Mouse (Mus musculus): ENCODE data around the gene Pde9a. TPM values are rescaled to one million over a fixed set of nuclear protein-coding genes. Genes with fewer than 3 reads are reported as not detected.

The Pde9a gene
- polyA plus RNA-seq, 1 experiment from 2014 or later = 34.9 TPM

DNA sequence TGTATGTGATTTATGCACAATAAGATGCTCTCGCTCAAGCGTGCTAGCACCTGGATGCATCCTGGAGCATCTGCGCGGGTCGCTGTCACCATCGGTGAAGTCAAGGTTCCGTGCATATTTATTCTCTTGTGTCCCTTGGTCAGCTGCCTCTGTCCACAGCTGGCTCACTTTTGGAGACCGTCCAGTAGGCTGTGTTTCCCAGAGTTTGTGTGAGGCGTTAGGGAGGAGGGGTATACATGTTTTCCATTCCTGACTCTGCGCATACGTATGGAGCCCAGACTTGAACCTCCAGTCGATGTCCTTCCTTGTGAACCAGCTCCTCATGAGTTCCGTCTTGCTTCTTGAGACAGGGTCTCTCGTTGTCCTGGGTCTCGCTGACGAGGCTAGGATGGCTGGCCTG is 34.6 kb downstream of the Pde9a start:
- 0 out of 2 replicates have a peak, but pooled peaks cover 3% of the 10 kb centered on the region for H3K27me3 ChIP-seq
- peak overlapping the region; percentile 65 for H3K27ac ChIP-seq
- H3K9me3 ChIP-seq (replicated peaks) = no peaks in the 10 kb centered on the region
- H3K36me3 ChIP-seq = peaks cover 22% of the 10 kb centered on the region
- H3K4me1 ChIP-seq = peaks cover 39% of the 10 kb centered on the region
- H3K9ac ChIP-seq = no peak overlapping the region
- ATAC-seq (replicated peaks; ENCODE audit: low FRiP score) = no peak
- WGBS = 80% methylated on average over 16 of the region's 16 CpGs
- H3K4me2 ChIP-seq = no peak overlapping the region
- H3K4me3 ChIP-seq (replicated peaks) = no peak overlapping the region

- peaks cover 52% of the 10 kb centered on the region for H3K4me1 ChIP-seq
- peaks cover 7% of the 10 kb centered on the region for H3K36me3 ChIP-seq
- no peak overlapping the region for H3K27ac ChIP-seq
- H3K27me3 ChIP-seq = 0 out of 2 replicates have a peak, but pooled peaks cover 7% of the 10 kb centered on the region
- no peak for ATAC-seq (replicated peaks; ENCODE audit: low FRiP score)
- no peak overlapping the region for H3K9ac ChIP-seq
- H3K4me3 ChIP-seq (replicated peaks) = no peak overlapping the region
- 96% methylated on average over 1 of the region's 1 CpGs for WGBS
- H3K4me2 ChIP-seq = no peak overlapping the region
- H3K9me3 ChIP-seq (replicated peaks) = no peaks in the 10 kb centered on the region
These were observed 36.4 kb downstream of the Pde9a start for GRCm38 (mm10) chr17:31422381-31422780.

DNA sequence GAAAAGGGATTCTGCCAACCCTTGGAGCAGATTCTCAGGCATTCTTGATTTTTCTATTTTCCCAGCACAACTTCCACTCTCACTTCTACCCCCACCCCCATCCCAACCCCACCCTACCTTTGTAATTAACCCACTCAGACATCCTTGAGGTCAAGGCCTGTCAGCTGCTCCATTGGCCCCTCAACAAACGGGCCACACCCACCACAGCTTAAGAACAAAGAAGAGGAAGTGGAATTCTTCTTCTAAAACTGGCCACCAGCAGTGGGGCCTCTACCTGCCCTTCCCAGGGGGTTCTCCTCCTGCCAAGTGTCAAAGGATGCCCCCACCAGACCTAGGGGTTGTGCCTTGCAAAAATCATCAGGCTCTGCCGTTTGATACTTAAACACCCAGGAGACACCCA is 37.0 kb downstream of the Pde9a start:
- Histone ChIP-seq H3K27me3 (0 out of 2 replicates have a peak, but pooled peaks cover 7% of the 10 kb centered on the region), H3K9me3 (replicated peaks) (no peaks in the 10 kb centered on the region), H3K4me2 (no peak overlapping the region), H3K4me3 (replicated peaks) (no peak overlapping the region), H3K27ac (no peak overlapping the region), H3K4me1 (peaks cover 56% of the 10 kb centered on the region), H3K9ac (no peak overlapping the region), H3K36me3 (peaks cover 6% of the 10 kb centered on the region; the same call in 1 of the 2 replicates)
- 25% methylated on average over 2 of the region's 2 CpGs for WGBS
- no peak for ATAC-seq (replicated peaks; ENCODE audit: low FRiP score)

GRCm38 (mm10) chr17:31424358-31424757 is 38.3 kb downstream of the Pde9a start:
- peaks cover 51% of the 10 kb centered on the region for H3K4me1 ChIP-seq
- H3K9ac ChIP-seq = no peak overlapping the region
- 81% methylated on average over 4 of the region's 4 CpGs for WGBS
- no peak overlapping the region for H3K4me2 ChIP-seq
- H3K4me3 ChIP-seq (replicated peaks) = no peak overlapping the region
- peaks cover 5% of the 10 kb centered on the region; the same call in 1 of the 2 replicates for H3K9me3 ChIP-seq (replicated peaks)
- H3K27me3 ChIP-seq = 0 out of 2 replicates have a peak, but pooled peaks cover 7% of the 10 kb centered on the region
- no peak for ATAC-seq (replicated peaks; ENCODE audit: low FRiP score)
- peaks cover 9% of the 10 kb centered on the region for H3K36me3 ChIP-seq
- no peak overlapping the region for H3K27ac ChIP-seq

DNA sequence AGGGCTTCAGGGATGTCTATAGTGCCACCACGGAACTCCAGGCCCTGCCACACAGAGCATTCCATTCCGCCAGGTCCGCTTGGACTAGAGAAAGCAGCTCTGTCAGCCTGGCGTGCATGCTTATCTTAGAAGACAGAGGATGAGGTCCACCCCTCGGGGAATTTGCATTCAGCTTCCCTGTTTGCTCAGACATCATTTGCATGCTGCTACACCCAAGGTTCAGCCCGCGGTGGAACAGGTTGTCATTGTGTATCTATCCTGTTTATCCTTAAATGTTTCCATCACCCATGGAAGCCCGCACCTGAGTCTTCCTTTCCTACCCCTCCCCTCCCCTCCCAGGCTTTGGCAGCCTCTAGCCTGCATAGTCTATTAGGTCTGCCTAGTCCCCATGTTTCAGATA is 38.8 kb downstream of the Pde9a start:
- Histone ChIP-seq H3K4me2 (no peak overlapping the region), H3K36me3 (peaks cover 13% of the 10 kb centered on the region), H3K9me3 (replicated peaks) (peaks cover 8% of the 10 kb centered on the region; the same call in 1 of the 2 replicates), H3K27ac (no peak overlapping the region), H3K4me1 (peaks cover 47% of the 10 kb centered on the region), H3K27me3 (0 out of 2 replicates have a peak, but pooled peaks cover 7% of the 10 kb centered on the region), H3K4me3 (replicated peaks) (no peak overlapping the region), H3K9ac (no peak overlapping the region)
- 70% methylated on average over 8 of the region's 8 CpGs for WGBS
- ATAC-seq (replicated peaks; ENCODE audit: low FRiP score) = no peak

GRCm38 (mm10) chr17:31425827-31426698 is 40.1 kb downstream of the Pde9a start:
- no peak overlapping the region for H3K4me3 ChIP-seq (replicated peaks)
- no peak for ATAC-seq (replicated peaks; ENCODE audit: low FRiP score)
- H3K9ac ChIP-seq = no peak overlapping the region
- 64% methylated on average over 13 of the region's 13 CpGs for WGBS
- peaks cover 41% of the 10 kb centered on the region for H3K4me1 ChIP-seq
- H3K27me3 ChIP-seq = 0 out of 2 replicates have a peak, but pooled peaks cover 7% of the 10 kb centered on the region
- peaks cover 21% of the 10 kb centered on the region for H3K36me3 ChIP-seq
- H3K9me3 ChIP-seq (replicated peaks) = peaks cover 8% of the 10 kb centered on the region; the same call in 1 of the 2 replicates
- H3K27ac ChIP-seq = no peak overlapping the region
- H3K4me2 ChIP-seq = no peak overlapping the region

DNA sequence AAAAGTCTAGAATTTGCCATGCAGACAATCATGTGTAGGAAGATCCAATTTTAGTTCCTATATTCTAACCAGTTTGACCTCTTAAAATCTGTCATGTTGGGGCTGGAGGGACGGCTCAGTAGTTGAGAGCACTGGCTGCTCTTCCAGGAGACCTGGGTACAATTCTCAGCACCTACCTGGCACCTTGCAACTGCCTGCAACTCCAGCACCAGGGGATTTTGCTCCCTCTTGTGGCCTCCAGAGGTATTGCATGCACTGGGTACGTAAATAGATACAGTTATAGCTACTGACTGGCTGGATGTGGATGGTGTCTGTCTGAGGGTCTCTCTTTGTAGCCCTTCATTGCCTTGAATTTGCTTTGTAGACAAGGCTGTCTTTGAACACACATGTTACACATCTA is 43.4 kb downstream of the Pde9a start:
- WGBS = 90% methylated on average over 2 of the region's 2 CpGs
- H3K4me2 ChIP-seq = no peak overlapping the region
- peaks cover 61% of the 10 kb centered on the region for H3K4me1 ChIP-seq
- peaks cover 8% of the 10 kb centered on the region; the same call in 1 of the 2 replicates for H3K9me3 ChIP-seq (replicated peaks)
- no peak overlapping the region for H3K9ac ChIP-seq
- ATAC-seq (replicated peaks; ENCODE audit: low FRiP score) = no peak
- H3K4me3 ChIP-seq (replicated peaks) = no peak overlapping the region
- peaks cover 15% of the 10 kb centered on the region for H3K36me3 ChIP-seq
- H3K27ac ChIP-seq = no peak overlapping the region
- 0 out of 2 replicates have a peak, but pooled peaks cover 4% of the 10 kb centered on the region for H3K27me3 ChIP-seq

DNA sequence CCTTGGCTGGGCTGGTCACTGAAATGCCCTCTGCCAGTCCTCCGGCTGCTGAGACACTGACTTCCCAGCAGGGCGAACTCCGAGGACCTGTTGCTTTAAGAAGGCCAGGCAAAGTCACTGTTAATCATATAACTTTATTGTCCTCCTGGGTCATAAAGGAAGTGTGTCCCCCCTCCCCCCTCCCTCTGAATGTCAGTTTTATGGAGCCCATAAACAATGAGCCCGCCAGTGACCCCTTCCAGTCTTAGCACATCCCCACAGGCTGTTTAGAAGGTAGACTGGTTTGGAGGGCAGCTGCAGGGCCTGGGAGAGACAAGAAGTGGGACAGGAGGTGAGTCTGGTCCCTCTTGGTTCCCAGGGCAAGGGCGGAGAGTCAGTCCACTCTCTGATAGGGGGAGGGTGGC is 46.9 kb downstream of the Pde9a start:
- WGBS = 6% methylated on average over 5 of the region's 5 CpGs
- ATAC-seq (replicated peaks; ENCODE audit: low FRiP score) = peak; percentile 63
- Histone ChIP-seq H3K4me3 (replicated peaks) (peak overlapping the region; percentile 33), H3K9ac (0 out of 2 replicates have a peak overlapping the region, but pooled peaks have one; percentile 18), H3K4me2 (peak overlapping the region; percentile 60), H3K27ac (peak overlapping the region; percentile 89), H3K36me3 (peaks cover 15% of the 10 kb centered on the region), H3K4me1 (peaks cover 59% of the 10 kb centered on the region), H3K9me3 (replicated peaks) (peaks cover 8% of the 10 kb centered on the region; the same call in 1 of the 2 replicates), H3K27me3 (no peaks in the 10 kb centered on the region)

- H3K4me3 ChIP-seq (replicated peaks) = peak overlapping the region; percentile 33
- H3K9me3 ChIP-seq (replicated peaks) = peaks cover 8% of the 10 kb centered on the region; the same call in 1 of the 2 replicates
- H3K27ac ChIP-seq = peak overlapping the region; percentile 89
- no peak for ATAC-seq (replicated peaks; ENCODE audit: low FRiP score)
- peak overlapping the region; percentile 18; the same call in 1 of the 2 replicates for H3K9ac ChIP-seq
- 12% methylated on average over 13 of the region's 13 CpGs for WGBS
- no peaks in the 10 kb centered on the region for H3K27me3 ChIP-seq
- H3K4me2 ChIP-seq = peak overlapping the region; percentile 60
- H3K4me1 ChIP-seq = peaks cover 55% of the 10 kb centered on the region
- H3K36me3 ChIP-seq = peaks cover 15% of the 10 kb centered on the region
These were observed 47.5 kb downstream of the Pde9a start for GRCm38 (mm10) chr17:31433401-31433928.

GRCm38 (mm10) chr17:31433978-31434797 is 48.2 kb downstream of the Pde9a start:
- ATAC-seq (replicated peaks; ENCODE audit: low FRiP score) = peak; percentile 72
- Histone ChIP-seq H3K9ac (peak overlapping the region; percentile 18; the same call in 1 of the 2 replicates), H3K4me3 (replicated peaks) (peak overlapping the region; percentile 33)

DNA sequence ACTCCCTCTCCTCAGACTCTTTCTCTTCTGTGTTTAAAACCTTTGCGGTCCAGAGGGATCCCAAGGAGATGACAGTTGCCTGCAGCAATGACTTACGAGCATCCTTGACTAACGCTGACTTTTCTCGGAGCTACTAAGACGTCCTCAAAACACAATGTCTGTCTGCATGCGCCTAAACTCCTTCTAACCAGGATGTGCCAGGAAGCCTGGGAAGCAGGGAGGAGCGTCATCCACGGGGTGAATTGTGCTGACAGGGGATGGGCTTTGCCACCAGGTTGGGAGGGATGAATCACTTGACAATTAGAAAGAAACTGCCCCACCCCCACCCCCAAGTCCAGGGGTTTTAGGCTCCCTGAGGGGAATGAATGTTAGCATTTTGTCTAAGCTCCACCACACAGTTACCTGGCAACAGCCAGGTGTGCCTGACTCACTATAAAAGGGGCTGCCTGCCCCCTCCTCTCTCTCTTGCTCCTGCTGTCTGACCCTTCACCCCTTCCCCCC is 48.9 kb downstream of the Pde9a start:
- ATAC-seq (replicated peaks; ENCODE audit: low FRiP score) = no peak
- no peaks in the 10 kb centered on the region for H3K9me3 ChIP-seq (replicated peaks)
- no peak overlapping the region for H3K9ac ChIP-seq
- peak overlapping the region; percentile 33 for H3K4me3 ChIP-seq (replicated peaks)
- WGBS = 3% methylated on average over 8 of the region's 8 CpGs
- H3K36me3 ChIP-seq = peaks cover 7% of the 10 kb centered on the region
- peak overlapping the region; percentile 89 for H3K27ac ChIP-seq
- peak overlapping the region; percentile 60 for H3K4me2 ChIP-seq
- H3K27me3 ChIP-seq = no peaks in the 10 kb centered on the region
- peaks cover 55% of the 10 kb centered on the region for H3K4me1 ChIP-seq

More at GRCm38 (mm10) chr17:31433978-31434797, 48.2 kb downstream of the Pde9a start:
- peaks cover 55% of the 10 kb centered on the region for H3K4me1 ChIP-seq
- peaks cover 5% of the 10 kb centered on the region; the same call in 1 of the 2 replicates for H3K9me3 ChIP-seq (replicated peaks)
- peak overlapping the region; percentile 60 for H3K4me2 ChIP-seq
- 7% methylated on average over 16 of the region's 16 CpGs for WGBS
- H3K27me3 ChIP-seq = no peaks in the 10 kb centered on the region
- peak overlapping the region; percentile 89 for H3K27ac ChIP-seq
- peaks cover 13% of the 10 kb centered on the region for H3K36me3 ChIP-seq

All from kidney, embryonic 15.5 days (tissue).